Mouse (Mus musculus) induced T-regulatory cell, adult 2 months (primary cell): ENCODE measurements at regions not wholly inside any gene's neighbourhood (a gene's known extent, or its start where the extent isn't known, plus 50 kb on each side); places are given as distances from the start of the nearest gene placed in this dataset.
"Not testable (repeated sequence)": the region's sequence is repeated elsewhere in the genome, so short reads cannot be mapped to it uniquely, and the experiment has no call there.

Experiments
- DNase-seq: peaks from one replicate; pipeline ENCODE4 v3.0.0-alpha.2; 2012; ENCODE audit warnings: low read depth

DNA sequence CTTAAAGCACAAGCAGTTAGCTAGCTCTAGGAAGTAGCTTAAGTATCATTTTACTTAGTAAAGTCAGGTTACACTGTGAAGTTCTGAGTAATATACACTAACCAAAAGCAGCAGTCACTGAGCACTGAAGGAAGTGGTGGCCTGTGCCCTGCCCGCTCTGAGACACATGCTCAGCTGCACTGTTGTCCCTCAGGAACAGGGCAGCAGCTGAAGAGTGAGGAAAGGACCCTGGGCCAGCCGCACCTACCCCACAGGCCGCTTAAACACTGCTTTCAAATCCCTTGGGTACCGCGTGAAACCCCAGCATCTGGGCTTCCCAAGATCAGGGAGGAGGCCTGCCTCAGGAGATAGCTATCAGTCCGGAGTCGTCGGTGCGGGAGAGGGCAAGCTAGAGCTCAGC lies 385.1 kb downstream of the Gm8797 start:
- not testable (repeated sequence) for DNase-seq

- no peak for DNase-seq
Measured at GRCm38 (mm10) chr3:6137374-6137773, 386.8 kb downstream of the Gm8797 start.

GRCm38 (mm10) chr3:6173775-6174174 lies 423.2 kb downstream of the Gm8797 start:
- DNase-seq = no peak

- DNase-seq = no peak
Measured at GRCm38 (mm10) chr3:6182533-6182932, 431.9 kb downstream of the Gm8797 start.

GRCm38 (mm10) chr3:6183400-6183799 lies 432.8 kb downstream of the Gm8797 start:
- no peak for DNase-seq

DNA sequence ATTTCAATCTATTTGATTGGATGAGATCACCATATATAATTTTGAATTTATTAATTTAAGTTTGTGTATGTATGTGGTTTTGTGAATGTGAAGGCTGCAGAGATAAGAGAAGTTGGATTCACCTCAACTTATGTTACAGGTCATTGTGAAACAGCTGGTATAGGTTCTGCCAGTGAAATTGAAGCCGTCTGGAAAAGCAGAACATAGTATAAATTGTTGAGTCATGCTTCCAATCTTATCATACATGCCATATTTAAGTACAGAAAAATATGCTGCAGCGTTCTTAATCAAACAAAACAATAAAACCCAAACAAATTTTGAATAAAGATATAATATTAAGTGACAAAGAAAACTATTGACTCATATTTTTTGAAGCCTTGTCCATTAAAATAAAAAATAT lies 415.6 kb downstream of the 1700008P02Rik start:
- no peak for DNase-seq

GRCm38 (mm10) chr3:6228685-6229084 lies 391.6 kb downstream of the 1700008P02Rik start:
- DNase-seq = no peak
